19 mouse cellular contexts compared by ENCODE assay signal in genomic region chr16:80931477-80931876, GRCm38 (mm10).
"Had no signal": no experiment of that assay in that cellular context is flagged by ENCODE, and none has a peak within 500 bp of the region (broad histone marks: within the 10 kb centered on the region; RNA-seq: fewer than 3 reads in every experiment).

No protein-coding gene starts in this region.

- ATAC-seq: intestine, postnatal 0 days; midbrain, embryonic 16.5 days had no signal

- H3K9me3 ChIP-seq: liver, embryonic 13.5 days; megakaryocyte, embryonic 14.5 days; midbrain, embryonic 12.5 days; neural tube, embryonic 13.5 days; stomach, embryonic 15.5 days had no signal

- H3K4me3 ChIP-seq: left cerebral cortex, adult 2 months; liver, embryonic 13.5 days; megakaryocyte, embryonic 14.5 days; midbrain, embryonic 12.5 days; myocyte; neural tube, embryonic 13.5 days; stomach, embryonic 15.5 days had no signal

- DNase-seq: kidney, adult 2 months; kidney, postnatal 25 days; layer of hippocampus, postnatal 36 days; liver, embryonic 13.5 days; lung, adult 2 months; lung, postnatal 14 days; lung, postnatal 4 days; right cerebral cortex, postnatal 25 days; spleen, adult 18-20 months; thymus, postnatal 25 days had no signal

- H3K27me3 ChIP-seq: liver, embryonic 13.5 days; megakaryocyte, embryonic 14.5 days; midbrain, embryonic 12.5 days; neural tube, embryonic 13.5 days; stomach, embryonic 15.5 days had no signal

- H3K4me1 ChIP-seq: liver, embryonic 13.5 days; megakaryocyte, embryonic 14.5 days; midbrain, embryonic 12.5 days; neural tube, embryonic 13.5 days; stomach, embryonic 15.5 days had no signal

- H3K36me3 ChIP-seq: liver, embryonic 13.5 days; midbrain, embryonic 12.5 days; neural tube, embryonic 13.5 days; stomach, embryonic 15.5 days had no signal

- H3K9ac ChIP-seq: liver, embryonic 13.5 days; midbrain, embryonic 12.5 days; neural tube, embryonic 13.5 days; stomach, embryonic 15.5 days had no signal

- H3K27ac ChIP-seq: kidney, postnatal 0 days; left cerebral cortex, adult 2 months; liver, embryonic 13.5 days; midbrain, embryonic 12.5 days; neural tube, embryonic 13.5 days; stomach, embryonic 15.5 days had no signal
